Mouse (Mus musculus) cerebellum, adult 2 months (tissue): ENCODE measurements around the gene Zfhx3. TPM values are rescaled to one million over a fixed set of nuclear protein-coding genes. Genes with fewer than 3 reads are reported as not detected.

Experiments
- DNase-seq, 2 experiments: peaks; one replicate each; pipeline ENCODE4 v3.0.0; 2021
- H3K27ac ChIP-seq: fragments of 200-500 bp; 2 replicates; pipeline ENCODE4 v1.5.1; 2012; ENCODE audit warnings: low read length, control low read depth, inconsistent platforms; ENCODE audit not compliant: insufficient read depth
- H3K27me3 ChIP-seq: fragments of 200-500 bp; 2 replicates; pipeline ENCODE4 v1.6.1; 2012; ENCODE audit warnings: inconsistent platforms, mild to moderate bottlenecking, low read length, moderate library complexity; ENCODE audit not compliant: control insufficient read depth, insufficient read depth
- H3K4me1 ChIP-seq: fragments of 200-500 bp; 2 replicates; pipeline ENCODE4 v1.6.1; 2011; ENCODE audit warnings: low read length; ENCODE audit not compliant: control insufficient read depth, insufficient read depth
- H3K4me3 ChIP-seq: fragments of 200-500 bp; replicated peaks from 2 replicates; pipeline ENCODE3; 2011; ENCODE audit warnings: mild to moderate bottlenecking, low read depth, low read length, control low read depth; ENCODE audit not compliant: insufficient read depth
- CTCF ChIP-seq: fragments of 200-500 bp; IDR thresholded peaks from 2 replicates; pipeline ENCODE4 v1.5.1; 2011; ENCODE audit warnings: low read depth, mild to moderate bottlenecking, control low read depth, low read length, moderate library complexity, borderline replicate concordance; ENCODE audit not compliant: insufficient read depth
- POLR2A ChIP-seq: fragments of 200-500 bp; IDR thresholded peaks from 2 replicates; pipeline ENCODE4 v1.6.1; 2011; ENCODE audit warnings: low read length, control low read depth, borderline replicate concordance; ENCODE audit not compliant: insufficient read depth
- WGBS: fragments of 180-500 bp; shearing (Covaris S2); methylation state at CpG from one replicate; pipeline ENCODE4 v1.1.7; 2018; 5-methylcytosine and 5-hydroxymethylcytosine counted together
- polyA plus RNA-seq: library from polyadenylated mRNA; depleted of rRNA; stranded (reverse); fragments of >200 nt; gene quantifications from 2 replicates; pipeline ENCODE4 v1.2.3, GENCODE M21; 2012

The Zfhx3 gene
- polyA plus RNA-seq, 1 experiment = 3.3 TPM

DNA sequence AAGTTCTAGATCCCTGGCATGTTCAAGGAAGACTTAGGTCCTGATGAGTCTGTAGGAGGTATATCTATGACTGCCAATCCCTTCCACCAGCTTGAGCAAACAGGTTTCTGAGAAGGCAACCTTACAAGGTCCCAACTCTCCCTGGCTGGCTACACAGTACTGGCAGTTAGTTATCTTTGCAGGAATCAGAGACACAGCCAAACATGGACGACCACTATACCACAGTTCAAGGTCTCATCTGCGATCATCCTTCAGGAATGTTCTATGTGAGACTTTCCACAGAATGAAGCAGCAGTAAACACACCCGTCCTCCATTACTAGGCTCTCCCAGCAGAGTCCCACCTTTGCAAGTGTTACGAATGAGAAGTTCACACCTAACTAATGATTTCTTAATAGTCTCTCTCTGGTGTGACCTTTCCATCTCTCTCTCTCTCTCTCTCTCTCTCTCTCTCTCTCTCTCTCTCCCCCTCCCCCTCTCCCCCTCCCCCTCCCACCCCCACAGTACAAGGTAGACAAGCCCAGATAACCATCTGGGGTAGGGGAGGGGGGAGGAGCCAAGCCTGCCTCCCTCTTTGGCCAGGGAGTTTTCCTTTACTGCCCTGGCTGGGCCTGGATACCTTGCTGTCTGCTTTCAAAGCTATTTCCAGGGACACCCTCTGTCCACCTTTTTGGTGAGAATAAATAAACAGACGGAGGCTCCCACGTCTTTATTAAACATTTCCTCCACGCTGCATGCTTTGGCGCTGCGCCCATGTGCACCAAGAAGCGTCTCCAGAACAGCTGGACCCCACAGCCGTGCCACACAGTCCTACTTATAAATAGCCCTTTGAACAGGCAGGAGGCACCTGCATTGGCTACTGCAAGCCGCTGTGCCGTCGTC, 748.4 kb downstream of the Zfhx3 start:
- H3K27ac ChIP-seq = no peak overlapping the region
- no peak overlapping the region for H3K4me3 ChIP-seq
- DNase-seq = peak in 1 of 2 experiments; percentile 20

GRCm38 (mm10) chr8:108691456-108692238, 749.2 kb downstream of the Zfhx3 start:
- Histone ChIP-seq H3K27ac (no peak overlapping the region), H3K27me3 (peaks cover 3% of the 10 kb centered on the region; the same call in 1 of the 2 replicates), H3K4me3 (peak overlapping the region; percentile 59), H3K4me1 (peaks cover 4% of the 10 kb centered on the region; the same call in 1 of the 2 replicates)
- peak; percentile 27 to 33 for DNase-seq
- 6% methylated on average over 21 of the region's 21 CpGs for WGBS
- TF ChIP-seq CTCF (no peak), POLR2A (no peak)

More for the DNA sequence above, 748.4 kb downstream of the Zfhx3 start:
- TF ChIP-seq POLR2A (no peak), CTCF (no peak)
- WGBS = 26% methylated on average over 14 of the region's 14 CpGs
- Histone ChIP-seq H3K27me3 (no peaks in the 10 kb centered on the region; the same call in 1 of the 2 replicates), H3K4me1 (peaks cover 4% of the 10 kb centered on the region; the same call in 1 of the 2 replicates)

DNA sequence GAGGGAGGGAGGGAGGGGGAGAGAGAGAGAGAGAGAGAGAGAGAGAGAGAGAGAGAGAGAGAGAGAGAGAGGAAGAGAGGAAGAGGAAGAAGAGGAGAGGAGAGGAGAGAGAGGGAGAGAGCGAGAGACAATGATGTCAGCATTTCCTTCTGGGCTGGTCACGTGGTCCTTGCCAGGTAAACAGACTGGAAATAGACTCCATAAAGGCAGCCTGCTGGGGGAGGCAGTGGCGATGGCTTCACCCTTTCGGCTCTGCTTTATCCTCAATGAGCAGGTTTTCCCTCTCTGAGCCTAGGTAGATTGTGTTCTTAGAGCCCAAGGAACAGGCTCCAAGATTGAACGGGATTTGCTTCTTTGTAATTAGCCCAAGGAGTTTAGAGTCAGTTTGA, 749.8 kb downstream of the Zfhx3 start:
- peaks cover 4% of the 10 kb centered on the region; the same call in 1 of the 2 replicates for H3K4me1 ChIP-seq
- H3K27ac ChIP-seq = no peak overlapping the region
- peak overlapping the region; percentile 59 for H3K4me3 ChIP-seq
- DNase-seq = peak in 1 of 2 experiments; percentile 37
- 4% methylated on average over 5 of the region's 5 CpGs for WGBS
- peaks cover 3% of the 10 kb centered on the region; the same call in 1 of the 2 replicates for H3K27me3 ChIP-seq
- TF ChIP-seq POLR2A (no peak), CTCF (no peak)

- Histone ChIP-seq H3K27me3 (peaks cover 3% of the 10 kb centered on the region; the same call in 1 of the 2 replicates), H3K27ac (no peak overlapping the region; the same call in 1 of the 2 replicates), H3K4me1 (peaks cover 4% of the 10 kb centered on the region; the same call in 1 of the 2 replicates), H3K4me3 (no peak overlapping the region)
- DNase-seq = no peak
- WGBS = 83% methylated on average over 6 of the region's 6 CpGs
- TF ChIP-seq POLR2A = no peak
- no peak for TF ChIP-seq CTCF
Measured at GRCm38 (mm10) chr8:108692669-108693665, 750.5 kb downstream of the Zfhx3 start.

DNA sequence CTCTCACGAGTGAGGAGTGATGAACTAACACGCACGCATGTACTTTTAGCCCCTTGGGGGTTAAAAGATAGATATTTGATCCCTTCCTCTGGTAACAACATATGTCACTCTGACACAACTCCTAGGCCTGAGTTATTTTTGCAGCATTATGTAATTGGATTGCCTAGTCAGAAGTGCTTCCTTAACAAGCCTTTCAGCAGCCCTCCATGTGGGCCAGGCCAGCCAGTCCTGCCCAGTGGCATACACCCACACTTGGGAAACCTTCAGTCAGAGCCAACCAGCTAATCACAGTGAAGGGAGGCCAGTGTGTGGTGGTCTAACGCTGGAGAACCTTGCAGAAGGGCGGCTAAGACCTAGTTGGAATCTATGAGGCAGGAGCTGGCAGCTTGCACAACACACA, 751.4 kb downstream of the Zfhx3 start:
- peaks cover 3% of the 10 kb centered on the region; the same call in 1 of the 2 replicates for H3K27me3 ChIP-seq
- no peak overlapping the region for H3K27ac ChIP-seq
- no peak for DNase-seq
- peaks cover 4% of the 10 kb centered on the region; the same call in 1 of the 2 replicates for H3K4me1 ChIP-seq
- WGBS = 91% methylated on average over 5 of the region's 5 CpGs
- TF ChIP-seq POLR2A (no peak), CTCF (no peak)
- no peak overlapping the region for H3K4me3 ChIP-seq

- Histone ChIP-seq H3K4me3 (no peak overlapping the region), H3K27me3 (peaks cover 3% of the 10 kb centered on the region; the same call in 1 of the 2 replicates), H3K27ac (no peak overlapping the region), H3K4me1 (peaks cover 4% of the 10 kb centered on the region; the same call in 1 of the 2 replicates)
- WGBS = 58% methylated on average over 6 of the region's 6 CpGs
- TF ChIP-seq CTCF = no peak
- TF ChIP-seq POLR2A = no peak
- no peak for DNase-seq
Measured at GRCm38 (mm10) chr8:108694516-108694915, 752.1 kb downstream of the Zfhx3 start.

GRCm38 (mm10) chr8:108695242-108695880, 752.9 kb downstream of the Zfhx3 start:
- Histone ChIP-seq H3K4me3 (no peak overlapping the region), H3K27me3 (peaks cover 3% of the 10 kb centered on the region; the same call in 1 of the 2 replicates), H3K4me1 (peaks cover 4% of the 10 kb centered on the region; the same call in 1 of the 2 replicates), H3K27ac (no peak overlapping the region)
- TF ChIP-seq CTCF (no peak), POLR2A (no peak)
- WGBS = 9% methylated on average over 32 of the region's 32 CpGs
- no peak for DNase-seq
